Mouse (Mus musculus) CH12.LX (cell line): ENCODE data around the gene March1.

Experiments used
- BHLHE40 ChIP-seq: IDR thresholded peaks from 2 replicates; pipeline ENCODE4 v1.6.1; 2011; ENCODE audit warnings: mild to moderate bottlenecking, low read depth, low read length, improper control_type of control experiment
- CHD2 ChIP-seq: IDR thresholded peaks from 2 replicates; pipeline ENCODE4 v1.6.1; 2011; ENCODE audit warnings: low read length, improper control_type of control experiment
- CTCF ChIP-seq, 2 experiments: IDR thresholded peaks in 1 of 2; conservative IDR thresholded peaks in 1 of 2; 2 replicates each; pipeline ENCODE4 v1.5.1; 2011 to 2012; ENCODE audit warnings: low read depth in 2 of 2, low read length in 2 of 2, improper control_type of control experiment in 1 of 2, inconsistent platforms in 1 of 2, mild to moderate bottlenecking in 1 of 2, moderate library complexity in 1 of 2
- EP300 ChIP-seq: IDR thresholded peaks from 2 replicates; pipeline ENCODE4 v1.6.1; 2011; ENCODE audit warnings: low read length, improper control_type of control experiment
- HCFC1 ChIP-seq: IDR thresholded peaks from 2 replicates; pipeline ENCODE4 v1.6.1; 2012; ENCODE audit warnings: low read depth, mild to moderate bottlenecking, inconsistent platforms, low read length, improper control_type of control experiment
- MAFK ChIP-seq: IDR thresholded peaks from 2 replicates; pipeline ENCODE4 v1.6.1; 2011; ENCODE audit warnings: low read length, improper control_type of control experiment; ENCODE audit not compliant: insufficient replicate concordance
- NELFE ChIP-seq: IDR thresholded peaks from 2 replicates; pipeline ENCODE4 v1.6.1; 2011; ENCODE audit warnings: low read depth, low read length, improper control_type of control experiment
- RCOR1 ChIP-seq: conservative IDR thresholded peaks from 2 replicates; pipeline ENCODE4 v1.6.1; 2012; ENCODE audit warnings: low read depth, mild to moderate bottlenecking, inconsistent platforms, low read length, improper control_type of control experiment
- SIN3A ChIP-seq: IDR thresholded peaks from 2 replicates; pipeline ENCODE4 v1.6.1; 2012; ENCODE audit warnings: low read length, improper control_type of control experiment, inconsistent platforms
- UBTF ChIP-seq: IDR thresholded peaks from 2 replicates; pipeline ENCODE4 v1.6.1; 2012; ENCODE audit warnings: low read depth, mild to moderate bottlenecking, inconsistent platforms, low read length, improper control_type of control experiment, moderate library complexity
- USF1 ChIP-seq: IDR thresholded peaks from 2 replicates; pipeline ENCODE4 v1.6.1; 2014; ENCODE audit warnings: low read depth, mild to moderate bottlenecking, inconsistent platforms, low read length, improper control_type of control experiment
- USF2 ChIP-seq: conservative IDR thresholded peaks from 2 replicates; pipeline ENCODE4 v1.6.1; 2011; ENCODE audit warnings: low read depth, low read length, improper control_type of control experiment
- ZC3H11A ChIP-seq: IDR thresholded peaks from 2 replicates; pipeline ENCODE4 v1.6.1; 2012; ENCODE audit warnings: low read depth, mild to moderate bottlenecking, inconsistent platforms, low read length, improper control_type of control experiment

DNA sequence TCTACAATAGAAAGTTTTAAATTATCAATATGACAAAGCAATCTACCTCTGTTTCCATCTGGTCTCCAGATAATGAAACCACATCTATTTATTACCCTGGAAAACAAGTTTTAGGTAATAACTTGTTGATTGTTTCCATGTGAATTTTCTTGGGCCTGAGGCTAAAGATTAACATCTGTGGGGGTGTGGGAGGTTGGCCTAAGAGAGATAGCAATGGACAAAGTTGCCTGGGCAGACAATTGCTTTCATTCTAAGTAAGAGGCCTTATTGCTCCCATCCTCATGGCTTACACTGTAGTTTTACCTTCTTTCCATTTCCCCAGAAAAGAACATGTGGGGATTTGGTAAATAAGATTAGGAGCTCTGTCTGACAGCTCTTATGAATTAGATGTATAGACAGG is 125.4 kb downstream of the March1 start:
- no peak for TF ChIP-seq CTCF (conservative IDR thresholded peaks at IDR 0.05 in 1 of 2, IDR thresholded peaks at IDR 0.05 in 1 of 2; ENCODE audit: low read depth in 2 of 2, low read length in 2 of 2)
- TF ChIP-seq CHD2, result no peak
- no peak for TF ChIP-seq UBTF
- no peak for TF ChIP-seq NELFE
- TF ChIP-seq SIN3A, result no peak
- TF ChIP-seq BHLHE40, result no peak
- no peak for TF ChIP-seq RCOR1
- no peak for TF ChIP-seq HCFC1
- no peak for TF ChIP-seq EP300
- TF ChIP-seq ZC3H11A, result no peak
- no peak for TF ChIP-seq MAFK
- no peak for TF ChIP-seq USF2
- no peak for TF ChIP-seq USF1
